9 mouse cellular contexts compared by ENCODE assay signal in the genomic region with DNA sequence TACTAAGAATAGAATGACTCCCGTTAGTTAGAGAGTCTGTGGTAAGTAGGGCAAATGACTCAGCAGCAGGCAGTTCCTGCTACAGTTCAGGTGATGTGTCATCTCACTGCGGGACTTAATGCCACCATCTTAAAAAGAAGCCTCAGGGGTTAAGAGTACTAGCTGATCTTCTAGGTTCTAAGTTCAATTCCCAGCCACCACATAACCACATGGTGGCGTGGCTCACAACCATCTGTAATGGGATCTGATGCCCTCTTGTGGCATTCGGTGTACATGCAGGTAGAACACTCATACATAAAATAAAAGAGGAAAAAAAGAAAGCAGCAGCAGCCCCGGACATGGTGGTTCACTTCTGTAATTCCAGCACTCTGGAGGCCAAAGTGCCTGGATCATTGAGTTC. TPM values are rescaled to one million over a fixed set of nuclear protein-coding genes. Genes with fewer than 3 reads are reported as not detected.
DNase-seq lines count a peak whose midpoint lies in the region; ATAC-seq lines count a peak whose summit lies in the region.
"Had no signal": no experiment of that assay in that cellular context is flagged by ENCODE, and none has a peak within 500 bp of the region (broad histone marks: within the 10 kb centered on the region; RNA-seq: fewer than 3 reads in every experiment).

No protein-coding gene starts in this region.

- no peak overlapping the region for H3K4me2 ChIP-seq in forebrain, embryonic 14.5 days (ENCODE audit: low read length)
- no peak overlapping the region for H3K4me2 ChIP-seq in forebrain, embryonic 15.5 days (replicated peaks)
- H3K4me2 ChIP-seq: limb, embryonic 12.5 days had no signal

- H3K27me3 ChIP-seq in forebrain, embryonic 14.5 days (replicated peaks; ENCODE audit: control insufficient read depth, insufficient read depth, low read length): no peaks in the 10 kb centered on the region
- no peaks in the 10 kb centered on the region for H3K27me3 ChIP-seq in forebrain, embryonic 15.5 days
- no peaks in the 10 kb centered on the region for H3K27me3 ChIP-seq in splenic B cell, adult 2 months (ENCODE audit: control insufficient read depth, insufficient read depth, low read length, poor library complexity, severe bottlenecking)
- H3K27me3 ChIP-seq: limb, embryonic 12.5 days had no signal

- H3K4me1 ChIP-seq in forebrain, embryonic 14.5 days (ENCODE audit: control insufficient read depth, insufficient read depth, low read length): no peaks in the 10 kb centered on the region
- H3K4me1 ChIP-seq in forebrain, embryonic 15.5 days: no peaks in the 10 kb centered on the region
- H3K4me1 ChIP-seq: limb, embryonic 12.5 days had no signal

- peak; percentile 70 for DNase-seq in forebrain, embryonic 14.5 days (ENCODE audit: low spot score)
- DNase-seq in urinary bladder, postnatal 25 days (ENCODE audit: low spot score): peak; percentile 24
- DNase-seq in urinary bladder, postnatal 10 days (ENCODE audit: low spot score): no peak
- DNase-seq in embryo, embryonic 10 days (ENCODE audit: low spot score): peak; percentile 86
- DNase-seq in kidney, postnatal 10 days: peak; percentile 64
- peak; percentile 83 for DNase-seq in lung, postnatal 36 days
- peak; percentile 86 for DNase-seq in splenic B cell, adult 2 months (ENCODE audit: low read depth, low spot score)

- no peak for ATAC-seq in forebrain, embryonic 14.5 days
- no peak for ATAC-seq in forebrain, embryonic 15.5 days (replicated peaks)

- H3K9me3 ChIP-seq in forebrain, embryonic 14.5 days (replicated peaks; ENCODE audit: control insufficient read depth, low read length): no peaks in the 10 kb centered on the region
- no peaks in the 10 kb centered on the region for H3K9me3 ChIP-seq in forebrain, embryonic 15.5 days
- H3K9me3 ChIP-seq: limb, embryonic 12.5 days had no signal

- H3K4me3 ChIP-seq in forebrain, embryonic 14.5 days (ENCODE audit: low read depth, low read length): no peak overlapping the region
- no peak overlapping the region for H3K4me3 ChIP-seq in forebrain, embryonic 15.5 days
- H3K4me3 ChIP-seq: limb, embryonic 12.5 days had no signal

- no peak overlapping the region for H3K9ac ChIP-seq in forebrain, embryonic 14.5 days (ENCODE audit: low read length)
- no peak overlapping the region for H3K9ac ChIP-seq in forebrain, embryonic 15.5 days (replicated peaks)
- H3K9ac ChIP-seq: limb, embryonic 12.5 days had no signal

- peaks cover 65% of the 10 kb centered on the region for H3K36me3 ChIP-seq in forebrain, embryonic 14.5 days (ENCODE audit: control insufficient read depth, insufficient read depth, low read length)
- peaks cover 75% of the 10 kb centered on the region for H3K36me3 ChIP-seq in forebrain, embryonic 15.5 days
- H3K36me3 ChIP-seq in splenic B cell, adult 2 months (ENCODE audit: control insufficient read depth, insufficient read depth, low read length, poor library complexity, severe bottlenecking): peaks cover 13% of the 10 kb centered on the region

- 42% methylated on average over 5 of the region's 5 CpGs for WGBS in forebrain, embryonic 14.5 days
- 41% methylated on average over 5 of the region's 5 CpGs for WGBS in forebrain, embryonic 15.5 days

- H3K27ac ChIP-seq in forebrain, embryonic 14.5 days (ENCODE audit: low read depth, low read length): no peak overlapping the region
- H3K27ac ChIP-seq in forebrain, embryonic 15.5 days (replicated peaks): no peak overlapping the region
- H3K27ac ChIP-seq: limb, embryonic 12.5 days had no signal

RNA-seq across cellular contexts. Expression of a gene that starts 10.4 kb away (rescaled TPM):
- polyA plus RNA-seq in forebrain, embryonic 14.5 days (2014; fragmentation: Nextera tagmentation; extraction: Ambion mirVana): 98.3 and 109 TPM in 2 replicates
- 116 and 130 TPM in 2 replicates for polyA plus RNA-seq in forebrain, embryonic 15.5 days (2015; fragmentation: Nextera tagmentation; extraction: Ambion mirVana)

RNA-seq across cellular contexts. Expression of a gene that starts 10.6 kb away (rescaled TPM):
- 7.9 and 8.1 TPM in 2 replicates for polyA plus RNA-seq in forebrain, embryonic 14.5 days (2014; fragmentation: Nextera tagmentation; extraction: Ambion mirVana)
- 5.6 and 7.1 TPM in 2 replicates for polyA plus RNA-seq in forebrain, embryonic 15.5 days (2015; fragmentation: Nextera tagmentation; extraction: Ambion mirVana)

RNA-seq across cellular contexts. Expression of a gene that starts 19.7 kb away (rescaled TPM):
- polyA plus RNA-seq in forebrain, embryonic 14.5 days (2014; fragmentation: Nextera tagmentation; extraction: Ambion mirVana): 2.3 and 3.4 TPM in 2 replicates
- 2.0 and 2.3 TPM in 2 replicates for polyA plus RNA-seq in forebrain, embryonic 15.5 days (2015; fragmentation: Nextera tagmentation; extraction: Ambion mirVana)

RNA-seq across cellular contexts. Expression of a gene that starts 36.7 kb away (rescaled TPM):
- not detected in 2 replicates for polyA plus RNA-seq in forebrain, embryonic 14.5 days (2014; fragmentation: Nextera tagmentation; extraction: Ambion mirVana)
- not detected in 2 replicates for polyA plus RNA-seq in forebrain, embryonic 15.5 days (2015; fragmentation: Nextera tagmentation; extraction: Ambion mirVana)
- polyA plus RNA-seq: limb, embryonic 12.5 days had no signal
